Mouse (Mus musculus) ES-Bruce4 (cell line): ENCODE results near the gene Bicd2.

Experiments used
- CTCF ChIP-seq: IDR thresholded peaks from one replicate; pipeline ENCODE4 v1.8.1; 2011; ENCODE audit warnings: low read depth, low read length
- POLR2A ChIP-seq: IDR thresholded peaks from one replicate; pipeline ENCODE4 v1.8.1; 2011; ENCODE audit warnings: low read length; ENCODE audit not compliant: insufficient read depth

- TF ChIP-seq CTCF (no peak), POLR2A (no peak)
Observed at GRCm38 (mm10) chr13:49382997-49383396, 41.6 kb downstream of the Bicd2 start.
